Mouse (Mus musculus) ovary, postnatal 36 days (tissue): ENCODE results near the gene Slc5a2.
A peak's percentile ranks its signal among the peaks of the same experiment; 100 is the strongest.

Experiments
- DNase-seq: peaks from one replicate; pipeline ENCODE4 v3.0.0; 2022; ENCODE audit warnings: low spot score, mixed read lengths

Gene Slc5a2

GRCm38 (mm10) chr7:128298481-128299342 lies 33.3 kb downstream of the Slc5a2 start:
- no peak for DNase-seq

- DNase-seq = no peak
Measured at GRCm38 (mm10) chr7:128300952-128301351, 35.5 kb downstream of the Slc5a2 start.

GRCm38 (mm10) chr7:128302151-128302550 lies 36.7 kb downstream of the Slc5a2 start:
- DNase-seq = no peak

- no peak for DNase-seq
Measured at GRCm38 (mm10) chr7:128304198-128304597, 38.7 kb downstream of the Slc5a2 start.

- DNase-seq = peak; percentile 49
Measured at GRCm38 (mm10) chr7:128304907-128305306, 39.5 kb downstream of the Slc5a2 start.

- no peak for DNase-seq
Measured at GRCm38 (mm10) chr7:128307851-128308250, 42.4 kb downstream of the Slc5a2 start.

GRCm38 (mm10) chr7:128309216-128309615 lies 43.8 kb downstream of the Slc5a2 start:
- DNase-seq = no peak

- no peak for DNase-seq
Measured at GRCm38 (mm10) chr7:128309776-128310175, 44.3 kb downstream of the Slc5a2 start.

GRCm38 (mm10) chr7:128310229-128310688 lies 44.8 kb downstream of the Slc5a2 start:
- DNase-seq = no peak

GRCm38 (mm10) chr7:128311263-128311662 lies 45.8 kb downstream of the Slc5a2 start:
- DNase-seq = no peak

GRCm38 (mm10) chr7:128311811-128312210 lies 46.4 kb downstream of the Slc5a2 start:
- DNase-seq = no peak

GRCm38 (mm10) chr7:128312375-128313059 lies 47.1 kb downstream of the Slc5a2 start:
- no peak for DNase-seq

GRCm38 (mm10) chr7:128313601-128314000 lies 48.1 kb downstream of the Slc5a2 start:
- no peak for DNase-seq

- DNase-seq = no peak
Measured at GRCm38 (mm10) chr7:128314491-128314890, 49.0 kb downstream of the Slc5a2 start.

- no peak for DNase-seq
Measured at GRCm38 (mm10) chr7:128317011-128317410, 51.6 kb downstream of the Slc5a2 start.

- no peak for DNase-seq
Measured at GRCm38 (mm10) chr7:128319140-128319539, 53.7 kb downstream of the Slc5a2 start.

GRCm38 (mm10) chr7:128320219-128320816 lies 54.9 kb downstream of the Slc5a2 start:
- DNase-seq = no peak

GRCm38 (mm10) chr7:128321260-128321659 lies 55.8 kb downstream of the Slc5a2 start:
- DNase-seq = no peak
